Mouse (Mus musculus) yolk sac, embryonic 10.5 days (tissue): ENCODE measurements around the gene Filip1.

Source experiments
- DNase-seq: peaks from one replicate; pipeline ENCODE4 v3.0.0-alpha.2; 2017; ENCODE audit warnings: low spot score

Filip1 gene

DNA sequence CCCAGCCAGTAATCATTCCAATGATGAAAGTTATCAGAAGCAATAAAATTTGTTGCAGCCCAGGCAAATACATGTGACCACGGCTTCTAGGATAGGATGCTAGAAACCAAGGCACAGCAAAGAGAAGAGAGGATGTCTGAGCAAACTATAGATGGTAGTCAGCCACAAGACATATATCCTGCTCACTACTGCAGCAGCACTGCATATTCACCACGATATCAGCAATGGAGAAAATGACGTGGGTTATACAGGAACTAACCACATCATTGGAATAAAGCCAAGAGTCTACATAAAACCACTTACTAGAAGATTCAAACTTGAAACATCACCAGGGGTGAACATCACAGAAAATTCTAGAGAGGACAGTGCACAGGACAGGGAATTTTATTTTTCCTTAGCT is 113.8 kb downstream of the Filip1 start:
- DNase-seq, result no peak

DNA sequence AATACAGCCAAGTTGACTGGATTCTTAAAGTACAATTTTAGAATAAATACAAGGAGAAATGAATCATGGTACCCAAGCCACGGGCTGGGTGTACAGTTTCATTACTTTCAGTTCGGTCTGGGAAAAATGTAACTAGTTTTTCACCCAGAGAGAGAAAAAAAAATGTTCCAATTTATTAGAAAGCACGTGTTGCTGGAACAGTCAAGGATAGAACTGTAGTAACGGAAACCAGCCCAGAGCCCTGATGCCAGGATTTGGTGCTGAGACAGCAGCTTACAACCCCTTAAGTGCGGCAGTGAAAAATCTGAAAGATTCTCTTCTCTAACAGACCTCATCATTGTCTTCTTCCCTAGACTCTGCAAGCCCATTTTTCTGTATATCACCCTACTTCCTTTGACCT is 118.0 kb downstream of the Filip1 start:
- DNase-seq, result no peak

DNA sequence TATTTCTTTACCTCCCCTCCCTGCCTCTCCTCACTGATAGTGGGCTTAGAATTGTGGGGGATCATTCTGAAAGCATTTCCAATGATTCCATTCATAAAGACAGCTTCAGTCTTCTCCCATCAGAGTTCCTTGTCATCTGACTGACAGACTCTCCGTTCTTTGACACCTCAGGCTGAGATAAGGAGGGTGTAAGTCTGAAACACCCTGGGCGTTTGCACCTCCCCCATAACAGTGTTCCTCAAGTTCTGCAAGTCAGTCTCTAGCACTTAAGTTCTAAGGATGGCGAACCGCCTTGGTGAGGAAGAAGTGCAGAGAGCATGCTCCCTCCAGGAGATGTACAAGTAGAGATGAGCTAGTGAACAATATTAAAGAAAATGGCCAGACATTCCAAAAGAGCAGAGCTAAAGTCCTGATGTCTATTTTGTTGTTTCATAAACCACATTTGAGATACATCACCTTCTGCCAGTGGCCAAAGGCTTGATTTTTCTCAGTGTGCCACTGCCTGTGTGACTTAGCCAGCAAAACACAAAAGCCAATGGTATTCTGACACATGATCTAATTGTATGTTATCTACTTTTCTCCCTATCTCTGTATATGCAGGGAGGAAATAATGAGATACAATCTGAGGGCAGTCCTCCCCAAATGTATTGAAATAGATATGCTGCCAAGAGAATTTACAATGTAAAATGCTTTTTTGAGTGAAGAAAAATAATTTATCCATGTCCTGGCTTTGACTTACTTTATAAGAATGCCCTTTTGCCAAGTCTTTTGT is 118.6 kb downstream of the Filip1 start:
- DNase-seq, result no peak

DNA sequence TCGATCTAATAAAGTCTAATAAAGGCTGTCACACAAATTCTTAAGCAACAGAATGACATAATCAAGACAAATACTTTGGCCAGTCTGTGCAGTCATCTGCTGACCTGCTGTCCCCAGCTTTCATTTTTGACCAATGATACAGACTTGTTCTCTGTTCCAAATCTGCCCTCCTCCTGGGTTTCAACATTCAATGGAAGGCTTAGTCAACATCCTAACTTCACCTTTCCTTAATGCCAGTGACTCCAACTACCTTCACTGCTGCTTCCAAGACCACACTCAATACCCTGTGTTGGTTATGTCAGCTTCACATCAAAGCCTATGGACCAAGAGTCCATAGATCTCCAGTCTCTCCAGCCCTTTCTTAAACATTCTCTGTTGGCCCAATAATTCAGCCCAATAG is 120.5 kb downstream of the Filip1 start:
- no peak for DNase-seq

DNA sequence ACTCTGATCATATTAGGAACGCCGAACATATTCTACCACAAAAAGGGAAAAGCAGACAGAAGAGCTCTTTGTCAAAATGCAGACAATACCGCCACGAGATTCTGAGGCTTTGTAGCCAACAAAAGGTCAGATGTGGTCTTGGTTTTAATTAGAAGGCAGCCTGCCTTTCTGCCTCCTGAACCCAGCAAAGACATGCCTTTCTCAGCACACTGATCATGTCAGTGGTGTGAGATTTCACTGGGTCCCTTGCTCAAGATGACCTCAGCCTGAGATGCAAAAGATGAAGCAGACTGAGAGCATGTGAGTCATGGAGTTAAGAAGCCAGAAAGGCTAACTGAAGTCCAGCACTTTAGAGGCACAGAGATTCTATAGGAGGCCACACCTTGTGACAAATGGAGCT is 122.2 kb downstream of the Filip1 start:
- DNase-seq, result no peak

DNA sequence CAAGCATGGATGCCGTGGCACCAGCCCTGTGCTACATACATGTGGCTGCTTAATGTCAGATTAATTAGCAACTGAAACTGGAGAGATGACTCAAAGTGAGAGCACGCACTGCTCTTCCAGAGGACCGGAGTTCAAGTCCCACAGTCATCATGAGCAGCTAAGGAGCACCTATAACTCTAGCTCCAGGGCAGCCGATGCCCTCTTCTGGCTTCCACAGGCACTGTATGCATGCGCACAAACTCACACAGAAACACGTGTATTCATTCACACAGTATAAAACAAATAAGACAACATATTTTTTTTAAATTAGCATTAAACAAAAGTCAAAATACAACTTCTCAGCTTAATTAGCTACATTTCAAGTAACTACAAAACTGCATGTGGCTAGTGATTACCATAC is 123.5 kb downstream of the Filip1 start:
- DNase-seq, result no peak

DNA sequence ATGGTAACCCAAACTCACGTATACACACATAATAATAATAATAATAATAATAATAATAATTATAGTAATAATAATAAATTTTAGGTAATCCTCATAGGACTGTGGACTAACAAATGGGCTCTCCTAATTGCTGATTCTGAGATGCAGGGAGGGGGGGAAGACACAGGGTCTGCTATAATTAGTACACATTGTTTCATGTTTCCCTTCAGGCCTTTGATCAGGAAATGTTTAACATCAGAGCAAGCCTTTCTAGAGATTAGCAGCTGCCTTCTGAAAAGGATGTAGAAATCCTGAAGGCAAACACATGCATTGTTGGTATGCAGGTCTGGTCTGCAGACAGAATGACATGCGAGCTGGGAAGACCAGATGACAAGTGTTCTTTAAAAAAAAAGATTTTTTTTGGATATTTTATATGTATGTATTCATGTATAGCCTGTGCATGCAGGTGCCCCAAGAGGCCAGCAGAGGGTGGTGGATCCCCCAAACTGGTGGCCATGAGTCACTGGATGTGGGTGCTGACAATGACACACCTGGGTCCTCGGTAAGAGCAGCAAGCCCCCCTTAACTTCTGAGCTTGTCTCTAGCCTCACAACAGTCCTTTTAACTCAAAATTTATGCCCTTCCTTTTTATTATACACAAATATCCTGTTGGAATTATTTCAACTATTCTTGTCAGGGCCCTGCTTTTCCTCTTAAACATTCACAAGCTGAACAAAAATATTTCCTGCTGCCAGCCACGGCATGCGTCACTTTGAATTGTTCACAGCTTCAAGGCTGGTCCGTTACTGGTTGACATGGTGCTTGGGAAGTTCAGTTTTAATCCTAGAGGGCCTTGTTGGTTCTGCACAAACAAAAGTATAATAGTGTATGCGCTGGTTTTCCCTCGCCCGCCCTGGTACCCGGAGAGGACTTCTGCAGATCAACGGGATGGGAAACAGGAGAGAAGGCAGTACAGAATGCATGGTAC is 127.1 kb downstream of the Filip1 start:
- DNase-seq, result no peak

DNA sequence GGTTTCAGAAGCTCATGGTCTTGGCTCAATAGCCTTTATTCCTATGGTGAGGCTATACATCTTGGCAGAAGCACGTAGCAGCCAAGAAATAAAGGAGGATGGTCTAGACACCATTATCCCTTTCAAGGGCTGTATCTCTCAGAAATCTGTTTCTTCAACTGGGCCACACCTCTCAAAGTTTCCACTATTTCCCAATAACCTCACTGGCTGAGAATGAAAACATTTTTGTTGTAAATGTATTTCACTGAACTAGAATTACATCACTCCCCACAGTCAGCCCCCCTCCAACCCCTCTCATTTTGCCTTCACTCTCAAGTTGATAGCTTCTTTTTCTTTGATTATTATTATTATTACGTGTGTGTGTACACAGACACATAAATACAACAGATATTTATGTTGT is 129.5 kb downstream of the Filip1 start:
- no peak for DNase-seq

DNA sequence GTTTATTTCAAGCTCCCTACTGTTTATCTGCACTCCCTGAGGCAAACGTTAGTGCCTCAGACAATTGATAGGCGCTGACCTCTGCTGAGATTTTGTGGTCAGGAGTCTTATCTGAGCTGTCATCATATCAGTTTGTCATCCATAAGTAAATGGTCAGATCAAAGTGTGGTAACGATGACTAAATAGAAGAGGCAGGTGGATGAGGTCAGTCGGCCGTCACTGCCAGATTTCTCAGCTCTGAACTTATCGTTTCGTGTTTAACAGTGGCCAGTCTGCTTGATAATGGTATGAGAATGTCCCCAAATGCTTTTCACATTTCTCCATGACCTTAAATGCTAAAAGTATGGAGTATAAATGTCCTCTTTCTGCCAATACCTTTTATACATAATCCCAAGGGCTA is 132.6 kb downstream of the Filip1 start:
- no peak for DNase-seq

DNA sequence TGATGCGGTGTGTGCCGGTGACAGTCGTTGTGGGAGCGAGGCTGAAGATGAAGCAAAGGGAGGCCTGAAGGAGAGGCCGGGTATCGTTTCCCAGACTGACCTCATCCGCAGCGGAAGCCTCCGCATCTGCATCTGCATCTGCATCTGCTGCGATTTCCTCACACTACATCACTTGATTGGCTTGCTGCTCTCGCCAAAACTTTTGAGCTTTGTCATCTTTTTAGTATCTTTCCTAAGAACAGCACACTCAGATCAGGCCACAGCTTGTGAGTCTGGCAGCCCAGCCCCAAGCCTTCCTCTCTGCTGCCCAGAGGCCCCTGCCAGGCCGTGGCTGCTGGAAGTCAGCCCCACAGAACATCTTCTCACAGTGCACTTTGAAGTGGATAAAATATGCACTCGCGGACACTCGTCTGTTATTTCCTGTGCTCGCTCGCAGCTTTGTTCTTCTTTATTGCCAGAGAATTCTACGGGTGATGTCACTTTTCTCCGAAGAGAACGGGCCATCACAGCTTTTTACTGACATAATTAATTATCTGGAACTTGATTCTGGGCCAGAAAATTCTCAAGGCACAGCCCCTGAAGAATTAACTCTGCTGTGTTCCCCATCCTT is 137.0 kb downstream of the Filip1 start:
- no peak for DNase-seq

DNA sequence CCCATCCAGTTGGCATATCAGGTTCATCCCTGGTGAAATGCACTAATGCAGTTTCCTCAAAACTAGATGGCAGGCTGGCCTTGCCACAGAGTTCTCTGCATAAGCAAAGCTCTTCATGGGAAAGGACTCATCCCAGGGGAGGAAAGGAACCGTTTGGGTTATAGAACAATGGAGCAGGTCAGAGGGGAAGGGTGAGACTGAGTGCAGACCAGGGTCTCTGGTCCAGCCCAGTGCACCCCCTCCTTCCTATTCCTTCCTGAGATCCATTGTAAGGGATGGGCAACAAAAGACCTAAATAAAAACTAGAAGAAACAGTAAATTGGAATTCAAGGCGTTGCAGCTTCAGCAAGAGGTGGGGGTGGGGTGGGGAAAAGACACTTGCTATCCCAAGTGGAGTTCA is 140.1 kb downstream of the Filip1 start:
- no peak for DNase-seq

DNA sequence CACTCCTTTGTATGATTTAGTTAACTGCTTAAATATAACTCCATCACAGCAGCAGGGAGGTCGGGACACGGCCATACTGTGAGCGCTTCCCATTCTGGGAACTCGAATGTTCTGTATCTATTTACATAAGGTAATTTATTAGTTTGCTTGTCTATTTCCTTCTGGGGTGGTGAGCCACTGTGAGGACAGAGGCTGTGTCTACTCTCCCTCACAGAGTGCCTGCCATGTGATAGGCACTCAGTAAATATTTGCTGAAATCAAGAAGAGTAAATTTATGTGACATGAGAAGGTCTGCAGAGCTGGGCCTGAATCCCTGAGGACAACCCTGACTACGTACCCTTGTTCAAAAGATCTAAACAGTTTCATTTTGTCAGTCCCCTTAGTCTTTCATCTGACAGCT is 143.1 kb downstream of the Filip1 start:
- no peak for DNase-seq

DNA sequence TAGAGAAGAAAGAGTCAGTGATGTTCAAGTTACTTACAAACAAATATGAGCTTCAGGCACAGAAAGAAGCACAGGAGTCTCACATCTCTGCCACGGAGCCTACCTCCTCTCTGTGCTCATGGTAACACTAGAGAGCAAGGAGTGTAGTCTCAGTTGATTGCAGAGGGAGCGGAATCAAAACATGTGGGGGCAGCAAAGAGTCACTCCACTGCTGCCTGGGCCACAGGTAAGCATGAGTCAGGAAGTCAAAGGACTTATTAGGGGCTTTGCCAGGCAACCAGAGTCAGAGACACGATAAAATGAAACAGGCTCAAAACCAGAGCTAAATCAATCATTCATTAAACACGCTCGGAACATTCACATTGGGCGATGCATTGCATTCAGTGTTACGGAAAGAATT is 146.7 kb downstream of the Filip1 start:
- no peak for DNase-seq

DNA sequence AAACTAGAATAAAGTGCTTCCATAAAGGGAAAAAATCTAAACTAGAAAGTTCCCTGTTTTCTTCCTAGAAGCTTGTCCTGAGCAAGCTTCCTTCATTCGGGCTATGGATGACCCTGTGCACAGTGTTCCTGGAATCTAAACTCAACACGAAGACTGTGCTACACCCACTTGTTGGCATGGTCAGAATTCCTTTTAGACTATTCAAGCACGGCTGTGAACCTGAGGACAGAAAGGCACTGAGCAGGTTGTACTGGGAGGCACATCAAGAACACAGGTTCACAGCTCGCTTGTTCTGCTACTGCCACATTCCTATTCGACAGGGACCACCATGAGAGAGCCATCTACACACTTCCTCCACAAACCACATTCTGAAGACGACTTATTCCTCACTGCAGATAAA is 150.1 kb downstream of the Filip1 start:
- DNase-seq, result no peak

DNA sequence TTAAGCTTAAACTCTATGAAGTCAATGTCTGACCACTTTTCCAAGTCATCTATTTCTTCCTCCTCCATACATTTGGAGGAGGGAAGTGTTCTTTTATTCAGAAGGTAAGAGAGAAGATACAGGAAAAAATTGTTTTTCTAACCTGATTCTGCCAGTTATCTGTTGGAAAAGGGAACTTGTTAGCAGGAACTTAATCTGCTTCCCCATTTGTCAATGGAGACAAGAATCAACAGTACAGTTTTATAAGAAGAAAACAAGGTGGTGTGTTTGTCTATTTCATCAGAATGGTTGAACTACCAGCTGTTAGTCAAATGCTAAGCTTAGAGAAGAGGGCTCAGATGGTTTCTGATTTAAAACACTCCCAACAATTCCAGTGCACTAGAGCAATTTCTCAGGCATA is 165.6 kb downstream of the Filip1 start:
- DNase-seq, result no peak

DNA sequence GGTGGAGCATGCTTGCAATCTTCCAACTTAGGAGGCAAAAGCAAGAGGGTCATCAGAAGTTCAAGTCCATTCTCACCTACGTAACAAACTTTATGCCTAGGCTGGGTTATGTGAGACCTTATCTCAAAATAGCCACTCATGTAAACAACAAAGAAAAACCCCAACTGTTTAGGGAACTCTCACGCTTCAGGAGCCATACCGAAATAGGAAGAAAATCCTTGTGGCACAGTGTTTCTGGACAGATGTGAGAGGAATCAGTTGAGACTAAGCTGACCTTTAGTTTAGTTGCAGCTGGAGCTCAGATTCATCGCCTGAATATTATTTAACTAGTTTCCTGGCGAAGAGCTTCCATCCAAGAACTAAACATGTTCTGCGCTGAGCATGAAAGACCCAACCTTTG is 170.0 kb downstream of the Filip1 start:
- DNase-seq, result no peak

DNA sequence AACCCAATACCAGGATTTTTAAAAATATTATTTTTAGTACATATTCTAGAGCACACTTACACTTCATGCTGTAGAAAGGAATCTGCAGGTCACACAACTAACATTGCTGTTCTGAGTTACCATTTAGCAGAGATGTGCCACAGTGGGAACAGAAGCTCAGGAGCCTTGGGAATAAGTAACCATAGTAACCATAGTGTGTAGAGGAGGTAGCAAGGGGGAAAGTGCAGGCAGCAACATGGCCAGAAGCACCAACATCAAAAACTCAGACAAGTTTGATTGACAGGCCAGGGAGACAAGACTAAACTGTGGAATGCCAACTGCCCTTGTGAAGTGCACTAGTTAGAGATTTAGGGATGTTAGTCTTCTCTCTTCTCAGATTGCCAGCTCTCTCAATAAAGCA is 170.6 kb downstream of the Filip1 start:
- no peak for DNase-seq

DNA sequence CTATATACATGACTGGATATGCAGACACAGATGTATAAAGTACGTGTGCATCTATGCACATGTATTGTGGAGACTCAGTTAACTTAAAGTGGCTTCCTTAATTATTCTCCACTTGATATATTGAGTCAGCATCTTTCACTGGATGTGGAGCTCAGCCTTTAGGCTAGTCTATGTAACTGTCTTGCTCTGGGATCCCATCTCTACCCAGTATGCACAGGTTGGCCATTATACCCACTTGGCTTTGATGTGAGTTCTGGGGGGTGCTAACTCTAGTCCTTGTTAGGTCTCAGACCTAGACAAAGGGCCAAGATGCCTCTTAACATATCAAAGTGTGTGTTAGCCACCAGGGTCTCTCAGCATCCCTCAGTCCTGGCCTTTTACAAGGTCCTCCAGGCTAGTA is 181.4 kb downstream of the Filip1 start:
- no peak for DNase-seq

DNA sequence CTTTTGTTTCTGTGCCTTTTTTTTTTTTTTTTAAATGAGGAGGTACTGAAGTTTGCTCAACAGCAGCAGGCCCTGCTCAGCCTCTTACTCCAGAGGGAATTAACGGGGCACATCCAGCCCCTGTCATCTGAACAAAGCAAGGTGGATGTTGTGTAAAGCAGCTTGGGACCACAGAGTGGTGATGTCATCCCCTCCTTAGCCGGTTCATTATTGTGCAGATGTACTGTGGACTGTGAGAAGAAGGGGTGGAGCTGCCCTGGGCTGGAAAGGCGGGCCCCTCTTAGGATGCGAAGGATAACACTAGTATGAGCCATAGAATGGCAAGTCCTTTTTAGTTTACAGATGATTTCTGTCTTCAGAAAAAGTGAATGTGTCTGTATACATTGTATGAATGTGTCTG is 181.8 kb downstream of the Filip1 start:
- DNase-seq, result no peak

DNA sequence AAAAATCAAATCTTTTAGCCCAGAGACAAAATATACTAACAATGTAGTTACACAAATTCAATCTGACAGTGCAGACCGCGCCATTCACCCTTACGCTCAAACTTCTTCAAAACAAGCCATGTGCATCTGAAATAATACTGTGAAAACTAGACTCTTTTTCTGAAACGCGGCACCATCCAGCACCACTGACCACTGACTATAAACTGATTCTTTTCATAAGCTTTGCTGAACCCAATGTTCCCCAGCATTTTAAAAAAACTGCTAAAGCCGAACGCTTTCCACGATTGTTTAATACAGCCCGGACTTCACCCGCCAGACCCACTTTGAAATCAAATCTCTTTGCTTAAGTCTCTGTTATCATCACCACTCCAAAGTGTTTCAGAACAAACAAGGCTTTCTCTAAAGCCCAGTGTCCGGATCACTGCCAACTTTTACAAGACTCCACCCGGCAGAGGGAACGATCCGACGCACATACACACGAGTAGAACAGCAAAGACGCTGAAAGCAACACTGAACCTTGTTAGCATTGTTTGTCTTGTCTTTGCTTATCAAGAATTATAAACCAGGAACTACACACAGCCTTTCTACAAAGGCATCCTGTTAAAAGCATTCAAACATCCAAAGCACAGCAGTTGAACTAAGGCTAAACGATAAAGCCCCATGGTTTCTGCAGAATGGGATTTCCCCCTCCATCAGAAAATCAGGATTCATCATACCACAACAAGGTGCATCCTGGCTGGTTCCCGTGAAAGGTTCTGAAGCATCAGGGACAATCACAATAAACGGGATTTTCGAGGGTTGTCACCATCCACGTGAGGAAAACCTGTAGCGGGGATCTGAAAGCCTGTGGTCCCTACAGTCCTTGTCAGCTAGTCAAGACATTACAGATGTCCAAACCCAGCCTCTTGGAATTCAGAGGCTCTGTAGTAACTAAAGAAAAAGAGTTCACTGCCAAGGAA is 182.5 kb downstream of the Filip1 start:
- DNase-seq, result no peak

DNA sequence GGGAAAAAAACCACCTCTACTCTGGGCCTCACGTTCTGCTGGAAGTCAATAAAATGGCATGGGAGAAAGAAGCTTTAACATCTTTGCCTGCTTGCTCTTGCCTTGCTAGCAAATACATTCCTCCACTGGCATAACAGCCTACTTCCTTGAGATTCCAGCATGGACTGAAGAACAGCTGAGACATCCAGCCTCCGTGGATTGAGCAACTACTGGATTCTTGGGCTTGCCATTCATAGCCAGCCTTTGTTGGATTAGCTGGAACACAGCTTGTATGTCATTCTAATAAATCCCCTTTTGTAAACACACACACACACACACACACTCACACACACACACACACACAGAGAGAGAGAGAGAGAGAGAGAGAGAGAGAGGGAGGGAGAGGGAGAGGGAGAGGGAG is 185.6 kb downstream of the Filip1 start:
- no peak for DNase-seq

DNA sequence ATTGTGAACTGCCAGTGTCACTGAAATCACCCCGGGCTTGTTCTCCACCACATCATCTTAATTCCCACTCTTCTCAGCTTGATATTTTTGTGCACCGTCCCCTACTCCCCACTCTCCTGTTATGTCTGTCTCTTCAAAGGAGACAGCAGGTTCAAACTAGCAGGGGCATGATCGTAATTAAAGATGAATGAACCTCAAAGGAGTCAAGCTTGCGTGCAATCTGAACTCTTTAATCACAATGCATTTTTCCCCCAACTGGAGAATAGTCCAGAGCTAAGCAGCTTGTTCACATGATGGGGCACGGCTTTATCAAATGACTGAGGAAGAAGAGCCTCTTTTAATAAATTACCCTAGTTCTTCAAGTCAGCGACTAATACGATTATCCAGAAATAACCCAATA is 187.1 kb downstream of the Filip1 start:
- DNase-seq, result no peak
